Mouse (Mus musculus): ENCODE measurements around the gene Rpa3. TPM values are rescaled to one million over a fixed set of nuclear protein-coding genes. Genes with fewer than 3 reads are reported as not detected.

Gene Rpa3
- total RNA-seq, 2 experiments from 2014 or later, result 8.6 to 9.7 TPM

GRCm38 (mm10) chr6:8209047-8209865 is 49.7 kb downstream of the Rpa3 start, which contains the start of gene Mios:
Gene Mios, plus strand, starts transcription at chr6:8209222.
- peak; percentile 96 for DNase-seq

Other genes with a start within 250 kb of the Rpa3 start
- gene Col28a1, start 66.6 kb downstream of the Rpa3 start, total RNA-seq (2021), result 1 to 10 TPM; 1.0 to 1.4 TPM
- 10 to 100 TPM; 13.5 to 14.8 TPM for gene Mios, start 50.0 kb downstream of the Rpa3 start, total RNA-seq (2021)
- 10 to 100 TPM; 10.2 to 10.4 TPM for gene Umad1, start 115 bp upstream of the Rpa3 start, total RNA-seq (2021)
- gene Gm45062, start 277 bp upstream of the Rpa3 start, total RNA-seq (2021), result not detected

Data from gastrocnemius, postnatal 25 days (tissue).